Mouse (Mus musculus) heart, embryonic 16.5 days (tissue): ENCODE measurements around the gene Smarcd2. TPM values are rescaled to one million over a fixed set of nuclear protein-coding genes. Genes with fewer than 3 reads are reported as not detected.

Experiments used
- ATAC-seq: fragments of 200-750 bp; cut with Nextera tagmentation; replicated peaks from 2 replicates; pipeline ENCODE4 v1.8.0; 2017; ENCODE audit warnings: moderate number of reproducible peaks; ENCODE audit not compliant: insufficient read depth, low FRiP score; ENCODE audit errors: extremely low read depth
- H3K27ac ChIP-seq: fragments of 300-500 bp; sonication (generic); 2 replicates; pipeline ENCODE4 v1.5.1; 2014; ENCODE audit warnings: mild to moderate bottlenecking, low read length, control low read depth, moderate library complexity
- H3K27me3 ChIP-seq: fragments of 300-500 bp; sonication (generic); 2 replicates; pipeline ENCODE4 v1.6.1; 2014; ENCODE audit warnings: low read length, mixed read lengths; ENCODE audit not compliant: control insufficient read depth, insufficient read depth
- H3K36me3 ChIP-seq: fragments of 300-500 bp; sonication (generic); 2 replicates; pipeline ENCODE4 v1.6.1; 2014; ENCODE audit not compliant: control insufficient read depth, insufficient read depth
- H3K4me1 ChIP-seq: fragments of 300-500 bp; sonication (generic); 2 replicates; pipeline ENCODE4 v1.6.1; 2014; ENCODE audit warnings: low read length, mixed read lengths; ENCODE audit not compliant: control insufficient read depth, insufficient read depth
- H3K4me2 ChIP-seq: fragments of 300-500 bp; sonication (generic); 2 replicates; pipeline ENCODE4 v1.6.1; 2014; ENCODE audit warnings: low read depth, mild to moderate bottlenecking, control low read depth, low read length
- H3K4me3 ChIP-seq: fragments of 300-500 bp; sonication (generic); 2 replicates; pipeline ENCODE4 v1.5.1; 2014; ENCODE audit warnings: mild to moderate bottlenecking, control low read depth, low read length
- H3K9ac ChIP-seq: fragments of 300-500 bp; sonication (generic); 2 replicates; pipeline ENCODE4 v1.6.1; 2014; ENCODE audit warnings: low read length, control low read depth
- H3K9me3 ChIP-seq: fragments of 300-500 bp; sonication (generic); replicated peaks from 2 replicates; pipeline ENCODE4 v1.6.1; 2016; ENCODE audit warnings: low read length; ENCODE audit not compliant: control insufficient read depth
- WGBS: fragments of 180-500 bp; shearing (Covaris S2); extraction: QIAGEN DNeasy Blood & Tissue Kit; methylation state at CpG from one replicate; pipeline ENCODE4 v1.1.7; 2014; 5-methylcytosine and 5-hydroxymethylcytosine counted together
- polyA plus RNA-seq: library from polyadenylated mRNA; unstranded; fragments of >200 nt; fragmentation: Nextera tagmentation; extraction: Ambion mirVana; gene quantifications from 2 replicates; pipeline ENCODE4 v1.2.1, GENCODE M21; 2015

Smarcd2 gene
- polyA plus RNA-seq, 1 experiment from 2014 or later, result 27.1 TPM

DNA sequence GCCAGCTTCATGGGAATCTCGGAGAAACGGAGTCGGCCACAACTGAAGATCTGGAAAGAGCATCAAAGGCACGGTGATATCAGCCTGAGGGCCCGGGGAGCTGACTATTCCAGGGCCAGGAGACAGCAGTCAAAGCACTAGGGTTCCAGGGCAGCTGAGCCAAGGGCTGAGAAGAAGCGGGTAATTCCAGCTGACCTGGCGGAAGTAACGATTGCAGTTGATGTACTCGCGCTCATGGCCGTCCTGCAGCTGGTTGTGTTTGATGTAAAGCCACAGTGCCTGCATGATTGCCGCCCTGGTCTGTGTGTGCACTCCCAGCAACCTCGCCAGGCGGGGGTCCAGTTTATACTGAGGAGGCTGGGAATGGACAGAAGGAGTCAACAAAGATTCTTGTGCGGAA lies 7.8 kb downstream of the Smarcd2 start:
- no peak overlapping the region for H3K27ac ChIP-seq
- H3K27me3 ChIP-seq, result no peaks in the 10 kb centered on the region
- no peak overlapping the region for H3K4me2 ChIP-seq
- no peaks in the 10 kb centered on the region for H3K9me3 ChIP-seq
- no peak overlapping the region for H3K4me3 ChIP-seq
- peaks cover 12% of the 10 kb centered on the region for H3K4me1 ChIP-seq
- 84% methylated on average over 15 of the region's 15 CpGs for WGBS
- ATAC-seq, result no peak
- peaks cover 58% of the 10 kb centered on the region for H3K36me3 ChIP-seq
- H3K9ac ChIP-seq, result no peak overlapping the region

DNA sequence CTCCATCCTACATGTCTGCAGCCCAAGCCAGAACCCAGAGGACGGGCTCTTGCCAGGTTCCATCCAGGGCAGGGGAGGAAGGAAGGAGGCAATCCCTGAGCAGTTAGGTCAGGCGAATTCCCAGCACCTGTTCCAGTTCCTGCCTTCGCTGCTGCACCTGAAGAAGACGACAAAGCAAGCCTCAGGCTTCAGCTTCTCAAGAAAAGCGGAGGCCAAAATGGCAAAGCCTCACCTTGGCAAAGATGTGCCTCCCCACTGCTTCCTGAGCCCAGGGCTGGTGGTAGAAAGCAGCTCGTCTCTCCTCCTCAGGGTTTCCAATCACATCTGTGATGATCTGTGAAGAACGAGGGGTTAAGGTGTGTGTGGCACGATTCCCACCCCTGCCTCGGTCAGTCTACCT lies 8.8 kb downstream of the Smarcd2 start:
- no peaks in the 10 kb centered on the region for H3K9me3 ChIP-seq
- peaks cover 8% of the 10 kb centered on the region for H3K4me1 ChIP-seq
- WGBS, result 86% methylated on average over 9 of the region's 9 CpGs
- no peak overlapping the region for H3K4me3 ChIP-seq
- no peaks in the 10 kb centered on the region for H3K27me3 ChIP-seq
- H3K27ac ChIP-seq, result no peak overlapping the region
- H3K9ac ChIP-seq, result no peak overlapping the region
- no peak overlapping the region for H3K4me2 ChIP-seq
- ATAC-seq, result no peak
- peaks cover 62% of the 10 kb centered on the region for H3K36me3 ChIP-seq

DNA sequence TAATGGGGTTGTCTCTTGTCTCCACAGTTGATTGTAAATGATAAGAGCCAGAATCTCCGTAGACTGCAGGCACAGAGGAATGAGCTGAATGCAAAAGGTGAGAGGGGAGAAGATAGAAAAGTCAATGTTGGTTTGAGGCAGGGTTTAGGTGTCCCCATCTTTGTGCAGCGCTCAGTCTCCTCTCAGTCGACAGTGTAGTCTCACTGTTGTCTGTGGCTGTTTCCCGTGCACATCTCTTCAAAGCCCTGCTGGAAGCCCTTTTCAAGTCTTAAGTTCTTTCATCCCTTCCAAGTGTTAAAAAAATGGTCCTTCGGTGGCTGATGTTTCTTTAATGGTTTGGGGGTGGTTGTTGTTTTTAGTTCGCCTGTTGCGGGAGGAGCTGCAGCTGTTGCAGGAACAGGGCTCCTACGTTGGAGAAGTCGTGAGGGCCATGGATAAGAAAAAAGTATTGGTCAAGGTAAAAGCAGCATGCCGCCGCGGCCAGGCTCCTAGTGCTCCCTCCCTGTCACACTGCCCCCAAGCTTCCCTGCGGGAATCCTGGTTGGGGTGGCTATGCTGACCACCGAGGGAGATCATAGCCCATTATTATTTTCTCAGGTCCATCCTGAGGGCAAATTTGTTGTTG lies 11.8 kb downstream of the Smarcd2 start:
- Histone ChIP-seq H3K9ac (no peak overlapping the region), H3K4me2 (no peak overlapping the region), H3K4me1 (peaks cover 5% of the 10 kb centered on the region; the same call in 1 of the 2 replicates), H3K36me3 (peaks cover 60% of the 10 kb centered on the region), H3K4me3 (no peak overlapping the region), H3K27ac (no peak overlapping the region), H3K9me3 (no peaks in the 10 kb centered on the region), H3K27me3 (no peaks in the 10 kb centered on the region)
- 73% methylated on average over 14 of the region's 14 CpGs for WGBS
- no peak for ATAC-seq

DNA sequence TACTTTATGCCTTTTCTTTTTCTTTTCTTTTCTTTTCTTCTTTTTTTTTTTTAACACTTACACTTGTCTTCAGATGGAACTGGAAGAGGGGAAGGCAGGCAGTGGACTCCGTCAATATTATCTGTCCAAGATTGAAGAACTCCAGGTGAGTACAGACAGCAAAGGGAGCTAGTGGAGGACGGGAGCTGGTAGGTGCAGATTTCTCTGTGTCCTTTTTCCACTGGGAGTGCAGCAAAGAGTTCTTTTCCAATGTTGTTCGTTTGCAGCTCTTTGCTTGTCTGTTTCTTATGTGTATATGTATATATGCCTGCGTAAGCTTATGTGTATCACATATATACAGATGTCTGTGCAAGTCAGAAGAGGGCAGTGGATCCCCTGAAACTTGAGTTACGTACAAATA lies 16.0 kb downstream of the Smarcd2 start:
- H3K4me2 ChIP-seq, result peak overlapping the region; percentile 100
- H3K9ac ChIP-seq, result peak overlapping the region; percentile 94
- WGBS, result 53% methylated on average over 5 of the region's 5 CpGs
- peak overlapping the region; percentile 94 for H3K4me3 ChIP-seq
- H3K4me1 ChIP-seq, result peaks cover 13% of the 10 kb centered on the region
- no peak for ATAC-seq
- no peaks in the 10 kb centered on the region for H3K27me3 ChIP-seq
- H3K36me3 ChIP-seq, result peaks cover 34% of the 10 kb centered on the region
- peak overlapping the region; percentile 85 for H3K27ac ChIP-seq
- no peaks in the 10 kb centered on the region for H3K9me3 ChIP-seq

DNA sequence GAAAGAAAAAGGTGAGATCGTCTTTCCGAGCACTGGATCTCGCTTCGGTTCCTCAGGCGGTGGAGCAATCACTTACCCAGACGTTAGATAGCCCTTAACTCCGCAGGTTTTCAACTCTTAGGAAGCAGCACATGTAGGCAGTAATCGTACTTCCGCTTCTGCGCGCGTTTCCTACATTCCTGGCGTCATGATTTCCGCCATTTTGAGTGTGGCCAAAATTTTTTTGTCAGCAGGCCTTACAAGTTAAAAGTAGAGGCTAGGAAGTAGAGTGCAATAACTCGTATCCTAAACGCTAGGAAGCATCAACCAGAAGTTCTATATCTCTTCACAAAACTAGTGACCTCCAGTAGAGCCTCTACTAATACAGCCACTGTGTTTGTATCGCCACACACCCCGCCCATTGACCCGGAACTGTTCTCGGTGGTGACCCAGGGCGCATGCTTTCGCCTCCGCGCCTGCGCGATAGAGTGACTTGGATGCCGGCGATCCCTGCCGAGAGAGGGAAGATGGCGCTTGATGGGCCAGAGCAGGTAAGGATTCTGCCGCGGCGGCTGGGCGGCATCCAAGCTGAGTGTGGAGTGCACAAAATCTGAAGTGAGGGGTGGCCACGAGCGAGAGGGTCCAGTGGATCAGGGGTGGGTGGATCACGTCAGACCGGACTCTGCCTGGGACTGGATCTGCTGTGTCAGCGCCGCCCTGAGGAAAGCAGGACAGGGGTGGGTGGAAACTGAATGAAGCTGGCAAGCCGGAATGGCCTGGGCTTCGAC lies 16.9 kb downstream of the Smarcd2 start, which contains the start of the genes Ftsj3 and Psmc5:
TSS of gene Ftsj3 (minus strand) at position 395 of the 767 bp plus-strand sequence.
TSS of gene Psmc5 (plus strand) at position 470 of the 767 bp plus-strand sequence.
- peak; percentile 96 for ATAC-seq
- H3K9ac ChIP-seq, result peak within 1 kb of the TSS; percentile 94
- H3K36me3 ChIP-seq, result peaks cover 35% of the 10 kb centered on the region
- H3K4me3 ChIP-seq, result peak within 1 kb of the TSS; percentile 94
- WGBS, result under 1% methylated on average over 42 of the region's 42 CpGs
- H3K4me2 ChIP-seq, result peak within 1 kb of the TSS; percentile 100
- H3K9me3 ChIP-seq, result no peaks in the 10 kb centered on the region
- H3K4me1 ChIP-seq, result peaks cover 13% of the 10 kb centered on the region
- H3K27ac ChIP-seq, result peak within 1 kb of the TSS; percentile 85
- H3K27me3 ChIP-seq, result no peaks in the 10 kb centered on the region

DNA sequence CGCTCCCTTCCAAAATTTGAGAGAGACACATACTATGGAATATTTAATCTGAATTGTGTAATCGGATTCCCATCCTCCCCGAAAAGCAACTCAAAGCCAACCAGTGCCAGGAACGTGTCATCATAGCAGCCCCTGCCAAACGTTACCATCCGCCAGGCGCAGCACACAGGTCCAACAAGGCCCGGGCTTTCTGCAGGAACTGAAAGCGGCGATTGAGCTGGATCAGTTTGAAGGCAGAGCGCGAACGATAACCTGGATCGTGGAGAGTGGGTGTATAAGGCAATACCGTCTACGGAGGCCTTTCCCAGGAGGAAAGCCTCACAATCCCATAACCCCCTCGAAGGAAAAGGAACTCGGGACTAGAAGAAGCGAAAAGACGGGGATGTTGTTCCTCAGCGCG lies 17.6 kb downstream of the Smarcd2 start:
- no peaks in the 10 kb centered on the region for H3K9me3 ChIP-seq
- H3K4me1 ChIP-seq, result peaks cover 13% of the 10 kb centered on the region
- H3K36me3 ChIP-seq, result peaks cover 37% of the 10 kb centered on the region
- ATAC-seq, result no peak
- 2% methylated on average over 22 of the region's 22 CpGs for WGBS
- H3K9ac ChIP-seq, result peak overlapping the region; percentile 94
- H3K4me3 ChIP-seq, result peak overlapping the region; percentile 94
- peak overlapping the region; percentile 100 for H3K4me2 ChIP-seq
- H3K27me3 ChIP-seq, result no peaks in the 10 kb centered on the region
- H3K27ac ChIP-seq, result peak overlapping the region; percentile 85

DNA sequence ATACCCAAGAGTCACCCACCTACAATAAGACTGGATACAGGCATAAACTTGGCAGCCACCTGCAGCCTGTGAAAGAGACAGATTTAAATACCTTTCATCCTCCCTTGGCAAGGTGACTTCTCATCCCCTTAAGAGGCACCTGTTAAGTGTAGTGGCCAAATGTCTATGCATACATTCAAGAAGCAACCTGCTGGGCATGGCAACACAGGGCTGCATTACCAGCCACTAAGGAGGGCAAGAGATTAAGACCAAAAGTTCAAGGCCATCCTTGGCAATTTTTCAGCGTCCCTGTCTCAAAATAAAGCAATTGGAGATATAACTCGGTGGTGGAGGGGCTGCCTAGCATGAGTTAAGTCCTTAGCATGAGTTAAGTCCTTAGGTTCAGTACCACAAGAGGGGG lies 18.0 kb downstream of the Smarcd2 start:
- ATAC-seq, result no peak
- Histone ChIP-seq H3K4me2 (peak overlapping the region; percentile 100), H3K27ac (no peak overlapping the region; the same call in 1 of the 2 replicates), H3K4me3 (peak overlapping the region; percentile 94), H3K9me3 (no peaks in the 10 kb centered on the region), H3K9ac (peak overlapping the region; percentile 94), H3K4me1 (peaks cover 13% of the 10 kb centered on the region), H3K27me3 (no peaks in the 10 kb centered on the region), H3K36me3 (peaks cover 41% of the 10 kb centered on the region)
- 10% methylated on average over 2 of the region's 2 CpGs for WGBS

DNA sequence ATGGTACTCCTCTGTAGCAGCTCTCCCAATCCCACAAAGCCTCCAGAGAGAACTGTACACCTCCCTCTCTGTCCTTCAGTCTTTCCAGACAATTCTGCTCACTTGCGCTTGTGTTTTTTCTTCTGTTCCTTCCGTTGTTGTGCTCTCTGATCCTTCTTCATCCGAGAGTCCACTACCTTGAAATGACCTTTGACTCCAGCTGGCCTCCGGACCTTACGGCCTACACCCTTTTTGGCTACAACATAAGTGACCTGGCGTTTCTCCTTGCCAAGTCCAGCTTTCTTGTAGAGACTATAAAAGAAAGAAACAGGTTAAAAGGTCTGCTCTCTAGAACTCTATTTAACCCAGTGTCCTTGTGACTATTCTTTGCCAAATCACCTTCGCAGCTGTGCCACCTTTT lies 23.4 kb downstream of the Smarcd2 start:
- peaks cover 4% of the 10 kb centered on the region; the same call in 1 of the 2 replicates for H3K9me3 ChIP-seq
- H3K4me1 ChIP-seq, result no peaks in the 10 kb centered on the region
- H3K9ac ChIP-seq, result no peak overlapping the region
- H3K4me2 ChIP-seq, result no peak overlapping the region
- WGBS, result 87% methylated on average over 7 of the region's 7 CpGs
- H3K27ac ChIP-seq, result no peak overlapping the region
- ATAC-seq, result no peak
- no peaks in the 10 kb centered on the region for H3K27me3 ChIP-seq
- peaks cover 78% of the 10 kb centered on the region for H3K36me3 ChIP-seq
- H3K4me3 ChIP-seq, result no peak overlapping the region

DNA sequence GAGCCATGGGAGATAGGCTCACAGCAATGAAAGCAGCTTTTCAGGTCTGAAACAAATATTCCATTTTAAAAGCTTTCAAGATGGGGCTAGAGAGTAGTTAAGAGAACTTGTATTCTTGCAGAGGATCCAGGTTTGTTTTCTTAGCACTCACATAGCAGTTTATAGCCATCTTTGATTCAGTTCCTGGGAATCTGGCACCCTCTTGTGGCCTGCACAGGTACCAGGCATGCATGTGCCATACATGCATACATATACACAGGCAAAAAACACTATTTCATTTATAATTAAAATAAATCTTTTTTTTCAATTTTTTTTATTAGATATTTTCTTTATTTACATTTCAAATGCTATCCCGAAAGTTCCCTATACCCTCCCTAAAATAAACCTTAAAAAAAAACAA lies 25.9 kb downstream of the Smarcd2 start:
- H3K36me3 ChIP-seq, result peaks cover 85% of the 10 kb centered on the region
- H3K4me1 ChIP-seq, result no peaks in the 10 kb centered on the region
- H3K9me3 ChIP-seq, result peaks cover 4% of the 10 kb centered on the region; the same call in 1 of the 2 replicates
- H3K4me2 ChIP-seq, result no peak overlapping the region
- WGBS, result 89% methylated on average over 1 of the region's 1 CpGs
- no peak overlapping the region for H3K27ac ChIP-seq
- no peak for ATAC-seq
- H3K9ac ChIP-seq, result no peak overlapping the region
- H3K4me3 ChIP-seq, result no peak overlapping the region
- H3K27me3 ChIP-seq, result no peaks in the 10 kb centered on the region
